Comparison of ENCODE assay signal across 8 mouse cellular contexts in the genomic region with DNA sequence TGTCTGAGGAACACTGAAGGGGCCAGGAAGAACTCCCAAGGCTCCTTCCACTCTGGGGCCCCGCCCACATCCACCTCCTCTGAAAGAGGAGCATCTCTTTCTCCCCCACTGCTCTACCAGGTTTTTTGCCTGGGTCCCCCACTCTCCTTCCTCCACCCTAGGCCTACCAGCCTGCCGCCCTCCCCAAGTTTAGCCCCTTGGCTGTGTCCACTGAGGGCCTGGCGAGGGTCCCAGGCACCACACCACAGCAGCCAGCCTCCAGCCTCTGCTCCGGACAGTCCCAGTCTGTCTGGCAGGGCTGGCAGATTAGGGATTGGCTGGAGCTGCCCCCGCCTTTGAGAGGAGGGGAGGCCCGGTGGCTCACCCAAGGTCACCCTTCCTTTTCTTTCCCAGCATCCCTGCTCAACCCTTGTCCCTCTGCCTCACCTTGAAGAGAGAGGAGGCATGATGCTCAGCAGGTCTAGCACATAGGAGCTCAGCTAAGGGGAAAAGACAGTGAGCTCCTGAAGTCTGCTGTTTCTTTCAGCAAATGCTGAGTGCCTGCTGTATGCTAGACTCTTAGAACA. TPM values are rescaled to one million over a fixed set of nuclear protein-coding genes. Genes with fewer than 3 reads are reported as not detected.
DNase-seq lines count a peak whose midpoint lies in the region; ATAC-seq and TF ChIP-seq lines count a peak whose summit lies in the region.

No protein-coding gene starts in this region.

- no peak for TF ChIP-seq EP300 in liver, postnatal 0 days (IDR thresholded peaks at IDR 0.05; ENCODE audit: low read depth)

- H3K27ac ChIP-seq in liver, postnatal 0 days (ENCODE audit: low read depth), result no peak overlapping the region
- H3K27ac ChIP-seq in liver, embryonic 11.5 days (ENCODE audit: low read depth, low read length), result no peak overlapping the region
- peak overlapping the region; percentile 100 for H3K27ac ChIP-seq in forebrain, embryonic 12.5 days
- H3K27ac ChIP-seq in hindbrain, embryonic 11.5 days (ENCODE audit: low read depth, low read length), result peak overlapping the region; percentile 100
- peak overlapping the region; percentile 94 for H3K27ac ChIP-seq in limb, embryonic 15.5 days

- DNase-seq in liver, postnatal 0 days, result peak; percentile 17
- no peak for DNase-seq in liver, embryonic 11.5 days (ENCODE audit: low spot score)
- DNase-seq in brain, embryonic 14.5 days (ENCODE audit: low read depth), result peak; percentile 64
- peak; percentile 57 for DNase-seq in hindbrain, embryonic 11.5 days (ENCODE audit: low spot score)
- no peak for DNase-seq in layer of hippocampus, adult 11-12 months (ENCODE audit: low spot score)

- no peaks in the 10 kb centered on the region for H3K36me3 ChIP-seq in liver, postnatal 0 days (replicated peaks; ENCODE audit: insufficient read depth, low read length)
- H3K36me3 ChIP-seq in liver, embryonic 11.5 days (ENCODE audit: control insufficient read depth, insufficient read depth, low read length), result no peaks in the 10 kb centered on the region
- H3K36me3 ChIP-seq in forebrain, embryonic 12.5 days (replicated peaks), result peaks cover under 1% of the 10 kb centered on the region; the same call in 1 of the 2 replicates
- H3K36me3 ChIP-seq in hindbrain, embryonic 11.5 days (ENCODE audit: control insufficient read depth, insufficient read depth, low read length), result no peaks in the 10 kb centered on the region
- no peaks in the 10 kb centered on the region for H3K36me3 ChIP-seq in limb, embryonic 15.5 days

- no peak overlapping the region for H3K9ac ChIP-seq in liver, postnatal 0 days (replicated peaks)
- H3K9ac ChIP-seq in liver, embryonic 11.5 days (ENCODE audit: low read depth, low read length), result no peak overlapping the region
- H3K9ac ChIP-seq in forebrain, embryonic 12.5 days, result peak overlapping the region; percentile 44
- peak overlapping the region; percentile 99 for H3K9ac ChIP-seq in hindbrain, embryonic 11.5 days (ENCODE audit: low read depth, low read length)
- no peak overlapping the region for H3K9ac ChIP-seq in limb, embryonic 15.5 days

- H3K4me2 ChIP-seq in liver, postnatal 0 days (ENCODE audit: low read depth, low read length), result no peak overlapping the region
- H3K4me2 ChIP-seq in liver, embryonic 11.5 days, result no peak overlapping the region
- peak overlapping the region; percentile 97 for H3K4me2 ChIP-seq in forebrain, embryonic 12.5 days
- peak overlapping the region; percentile 26 for H3K4me2 ChIP-seq in hindbrain, embryonic 11.5 days (replicated peaks; ENCODE audit: low read depth, low read length)
- peak overlapping the region; percentile 15; the same call in 1 of the 2 replicates for H3K4me2 ChIP-seq in limb, embryonic 15.5 days

- H3K9me3 ChIP-seq in liver, postnatal 0 days (ENCODE audit: low read length), result peaks cover 7% of the 10 kb centered on the region; the same call in 1 of the 2 replicates
- H3K9me3 ChIP-seq in liver, embryonic 11.5 days (ENCODE audit: control insufficient read depth, low read length), result no peaks in the 10 kb centered on the region
- no peaks in the 10 kb centered on the region for H3K9me3 ChIP-seq in forebrain, embryonic 12.5 days
- no peaks in the 10 kb centered on the region for H3K9me3 ChIP-seq in hindbrain, embryonic 11.5 days (ENCODE audit: control insufficient read depth, low read length)
- no peaks in the 10 kb centered on the region for H3K9me3 ChIP-seq in limb, embryonic 15.5 days

- WGBS in liver, postnatal 0 days (ENCODE audit: insufficient replicate concordance), result 49% methylated on average over 6 of the region's 6 CpGs
- 36% methylated on average over 5 of the region's 6 CpGs for WGBS in liver, embryonic 11.5 days
- 2% methylated on average over 6 of the region's 6 CpGs for WGBS in forebrain, embryonic 12.5 days
- WGBS in hindbrain, embryonic 11.5 days, result 7% methylated on average over 6 of the region's 6 CpGs
- WGBS in limb, embryonic 15.5 days, result 24% methylated on average over 6 of the region's 6 CpGs

- no peak for TF ChIP-seq CTCF in liver, postnatal 0 days (IDR thresholded peaks at IDR 0.05; ENCODE audit: low read depth)
- TF ChIP-seq CTCF in brain, embryonic 14.5 days (IDR thresholded peaks at IDR 0.05; ENCODE audit: borderline replicate concordance, extremely low read depth, insufficient read depth, insufficient read length), result no peak

- no peak overlapping the region for H3K4me3 ChIP-seq in liver, postnatal 0 days (ENCODE audit: low read depth, low read length)
- no peak overlapping the region for H3K4me3 ChIP-seq in liver, embryonic 11.5 days (ENCODE audit: low read depth, low read length)
- H3K4me3 ChIP-seq in forebrain, embryonic 12.5 days (replicated peaks), result no peak overlapping the region
- no peak overlapping the region for H3K4me3 ChIP-seq in hindbrain, embryonic 11.5 days (ENCODE audit: low read depth, low read length)
- no peak overlapping the region for H3K4me3 ChIP-seq in limb, embryonic 15.5 days

- no peak for ATAC-seq in liver, postnatal 0 days
- no peak for ATAC-seq in liver, embryonic 11.5 days (replicated peaks; ENCODE audit: low FRiP score)
- no peak for ATAC-seq in forebrain, embryonic 12.5 days (ENCODE audit: low FRiP score)
- no peak for ATAC-seq in hindbrain, embryonic 11.5 days (ENCODE audit: low FRiP score)
- no peak for ATAC-seq in limb, embryonic 15.5 days (ENCODE audit: insufficient number of reproducible peaks, low FRiP score, low TSS enrichment, low read depth)
- no peak for ATAC-seq in granulocyte monocyte progenitor cell, adult 5-6 weeks (replicated peaks; ENCODE audit: poor library complexity, severe bottlenecking)

- TF ChIP-seq POLR2A in brain, embryonic 14.5 days (IDR thresholded peaks at IDR 0.05; ENCODE audit: borderline replicate concordance, extremely low read depth, insufficient read depth, insufficient read length, poor library complexity, severe bottlenecking), result no peak

- H3K4me1 ChIP-seq in liver, postnatal 0 days (ENCODE audit: insufficient read depth), result peaks cover 23% of the 10 kb centered on the region
- H3K4me1 ChIP-seq in liver, embryonic 11.5 days (replicated peaks; ENCODE audit: control insufficient read depth, insufficient read depth, low read length), result peaks cover 38% of the 10 kb centered on the region
- peaks cover 46% of the 10 kb centered on the region for H3K4me1 ChIP-seq in forebrain, embryonic 12.5 days
- peaks cover 32% of the 10 kb centered on the region for H3K4me1 ChIP-seq in hindbrain, embryonic 11.5 days (replicated peaks; ENCODE audit: control insufficient read depth, insufficient read depth, low read length)
- H3K4me1 ChIP-seq in limb, embryonic 15.5 days, result peaks cover 50% of the 10 kb centered on the region

- H3K27me3 ChIP-seq in liver, postnatal 0 days (ENCODE audit: insufficient read depth, low read length), result peaks cover 25% of the 10 kb centered on the region
- no peaks in the 10 kb centered on the region for H3K27me3 ChIP-seq in liver, embryonic 11.5 days (replicated peaks; ENCODE audit: control insufficient read depth, insufficient read depth, low read length)
- no peaks in the 10 kb centered on the region for H3K27me3 ChIP-seq in forebrain, embryonic 12.5 days
- no peaks in the 10 kb centered on the region for H3K27me3 ChIP-seq in hindbrain, embryonic 11.5 days (ENCODE audit: control insufficient read depth, insufficient read depth, low read length)
- no peaks in the 10 kb centered on the region for H3K27me3 ChIP-seq in limb, embryonic 15.5 days

RNA-seq across cellular contexts. Expression of gene Rcor2, which starts 2.3 kb away (rescaled TPM):
- 0.62 and 0.67 TPM in 2 replicates for polyA plus RNA-seq in liver, postnatal 0 days (2015; fragmentation: Nextera tagmentation; extraction: Ambion mirVana)
- 7.5 and 8.7 TPM in 2 replicates for polyA plus RNA-seq in liver, embryonic 11.5 days (2014; fragmentation: Nextera tagmentation; extraction: Ambion mirVana)
- 134 and 211 TPM in 2 replicates for polyA plus RNA-seq in brain, embryonic 14.5 days (2012; rRNA removed)
- 88.6 and 89.4 TPM in 2 replicates for polyA plus RNA-seq in forebrain, embryonic 12.5 days (2016; fragmentation: Nextera tagmentation; extraction: Ambion mirVana)
- polyA plus RNA-seq in hindbrain, embryonic 11.5 days (2014; fragmentation: Nextera tagmentation; extraction: Ambion mirVana), result 28.1 and 31.4 TPM in 2 replicates
- polyA plus RNA-seq in limb, embryonic 15.5 days (2015; fragmentation: Nextera tagmentation; extraction: Ambion mirVana), result 16.9 TPM in 2 replicates
- 3.1 and 6.9 TPM in 2 replicates for total RNA-seq in granulocyte monocyte progenitor cell, adult 5-6 weeks (2014; fragmentation: Nextera tagmentation)
- total RNA-seq in granulocyte monocyte progenitor cell, adult 5-6 weeks (2017), result 3.4 and 5.2 TPM in 2 replicates

RNA-seq across cellular contexts. Expression of gene Naa40, which starts 23.9 kb away (rescaled TPM):
- polyA plus RNA-seq in liver, postnatal 0 days (2015; fragmentation: Nextera tagmentation; extraction: Ambion mirVana), result 14.7 and 16.5 TPM in 2 replicates
- 70.7 and 76.0 TPM in 2 replicates for polyA plus RNA-seq in liver, embryonic 11.5 days (2014; fragmentation: Nextera tagmentation; extraction: Ambion mirVana)
- polyA plus RNA-seq in brain, embryonic 14.5 days (2012; rRNA removed), result 74.8 and 79.2 TPM in 2 replicates
- polyA plus RNA-seq in forebrain, embryonic 12.5 days (2016; fragmentation: Nextera tagmentation; extraction: Ambion mirVana), result 90.0 and 92.2 TPM in 2 replicates
- 79.9 and 87.6 TPM in 2 replicates for polyA plus RNA-seq in hindbrain, embryonic 11.5 days (2014; fragmentation: Nextera tagmentation; extraction: Ambion mirVana)
- polyA plus RNA-seq in limb, embryonic 15.5 days (2015; fragmentation: Nextera tagmentation; extraction: Ambion mirVana), result 43.4 and 45.0 TPM in 2 replicates
- 67.4 and 72.3 TPM in 2 replicates for total RNA-seq in granulocyte monocyte progenitor cell, adult 5-6 weeks (2014; fragmentation: Nextera tagmentation)
- total RNA-seq in granulocyte monocyte progenitor cell, adult 5-6 weeks (2017), result 42.9 and 49.3 TPM in 2 replicates

RNA-seq across cellular contexts. Expression of gene Cox8a, which starts 47.4 kb away (rescaled TPM):
- polyA plus RNA-seq in liver, postnatal 0 days (2015; fragmentation: Nextera tagmentation; extraction: Ambion mirVana), result 1,162 and 1,195 TPM in 2 replicates
- polyA plus RNA-seq in liver, embryonic 11.5 days (2014; fragmentation: Nextera tagmentation; extraction: Ambion mirVana), result 1,017 and 1,108 TPM in 2 replicates
- polyA plus RNA-seq in brain, embryonic 14.5 days (2012; rRNA removed), result 458 and 614 TPM in 2 replicates
- 781 and 789 TPM in 2 replicates for polyA plus RNA-seq in forebrain, embryonic 12.5 days (2016; fragmentation: Nextera tagmentation; extraction: Ambion mirVana)
- polyA plus RNA-seq in hindbrain, embryonic 11.5 days (2014; fragmentation: Nextera tagmentation; extraction: Ambion mirVana), result 762 and 780 TPM in 2 replicates
- polyA plus RNA-seq in limb, embryonic 15.5 days (2015; fragmentation: Nextera tagmentation; extraction: Ambion mirVana), result 676 and 682 TPM in 2 replicates
- 854 and 878 TPM in 2 replicates for total RNA-seq in granulocyte monocyte progenitor cell, adult 5-6 weeks (2014; fragmentation: Nextera tagmentation)
- total RNA-seq in granulocyte monocyte progenitor cell, adult 5-6 weeks (2017), result 563 and 615 TPM in 2 replicates

RNA-seq across cellular contexts. Expression of gene Otub1, which starts 58.7 kb away (rescaled TPM):
- polyA plus RNA-seq in liver, postnatal 0 days (2015; fragmentation: Nextera tagmentation; extraction: Ambion mirVana), result 55.0 and 57.9 TPM in 2 replicates
- 139 and 140 TPM in 2 replicates for polyA plus RNA-seq in liver, embryonic 11.5 days (2014; fragmentation: Nextera tagmentation; extraction: Ambion mirVana)
- 209 and 213 TPM in 2 replicates for polyA plus RNA-seq in brain, embryonic 14.5 days (2012; rRNA removed)
- 220 and 238 TPM in 2 replicates for polyA plus RNA-seq in forebrain, embryonic 12.5 days (2016; fragmentation: Nextera tagmentation; extraction: Ambion mirVana)
- polyA plus RNA-seq in hindbrain, embryonic 11.5 days (2014; fragmentation: Nextera tagmentation; extraction: Ambion mirVana), result 246 and 250 TPM in 2 replicates
- polyA plus RNA-seq in limb, embryonic 15.5 days (2015; fragmentation: Nextera tagmentation; extraction: Ambion mirVana), result 183 and 197 TPM in 2 replicates
- total RNA-seq in granulocyte monocyte progenitor cell, adult 5-6 weeks (2014; fragmentation: Nextera tagmentation), result 61.0 and 61.2 TPM in 2 replicates
- 63.0 and 69.0 TPM in 2 replicates for total RNA-seq in granulocyte monocyte progenitor cell, adult 5-6 weeks (2017)

Comparison
In these comparisons a context has a peak if more than half of its experiments do, and no peak if none do; other contexts are left out.
1. DNase-seq: peak in liver, postnatal 0 days (single experiment), brain, embryonic 14.5 days (single experiment) and hindbrain, embryonic 11.5 days (single experiment); none in liver, embryonic 11.5 days (single experiment) and layer of hippocampus, adult 11-12 months (single experiment).
2. H3K27ac ChIP-seq: peak in forebrain, embryonic 12.5 days (single experiment), hindbrain, embryonic 11.5 days (single experiment) and limb, embryonic 15.5 days (single experiment); none in liver, postnatal 0 days (single experiment) and liver, embryonic 11.5 days (single experiment).
3. H3K4me2 ChIP-seq: peak in forebrain, embryonic 12.5 days (single experiment), hindbrain, embryonic 11.5 days (single experiment) and limb, embryonic 15.5 days (single experiment); none in liver, postnatal 0 days (single experiment) and liver, embryonic 11.5 days (single experiment).
4. H3K9ac ChIP-seq: peak in forebrain, embryonic 12.5 days (single experiment) and hindbrain, embryonic 11.5 days (single experiment); none in liver, postnatal 0 days (single experiment), liver, embryonic 11.5 days (single experiment) and limb, embryonic 15.5 days (single experiment).